Mouse (Mus musculus) cerebellum, adult 2 months (tissue): ENCODE data around the gene Fkbp2. TPM values are rescaled to one million over a fixed set of nuclear protein-coding genes. Genes with fewer than 3 reads are reported as not detected.

ENCODE experiments used
- DNase-seq, 2 experiments: peaks; one replicate each; pipeline ENCODE4 v3.0.0; 2021
- H3K27ac ChIP-seq: fragments of 200-500 bp; 2 replicates; pipeline ENCODE4 v1.5.1; 2012; ENCODE audit warnings: low read length, control low read depth, inconsistent platforms; ENCODE audit not compliant: insufficient read depth
- H3K27me3 ChIP-seq: fragments of 200-500 bp; 2 replicates; pipeline ENCODE4 v1.6.1; 2012; ENCODE audit warnings: inconsistent platforms, mild to moderate bottlenecking, low read length, moderate library complexity; ENCODE audit not compliant: control insufficient read depth, insufficient read depth
- H3K4me1 ChIP-seq: fragments of 200-500 bp; 2 replicates; pipeline ENCODE4 v1.6.1; 2011; ENCODE audit warnings: low read length; ENCODE audit not compliant: control insufficient read depth, insufficient read depth
- H3K4me3 ChIP-seq: fragments of 200-500 bp; replicated peaks from 2 replicates; pipeline ENCODE3; 2011; ENCODE audit warnings: mild to moderate bottlenecking, low read depth, low read length, control low read depth; ENCODE audit not compliant: insufficient read depth
- CTCF ChIP-seq: fragments of 200-500 bp; IDR thresholded peaks from 2 replicates; pipeline ENCODE4 v1.5.1; 2011; ENCODE audit warnings: low read depth, mild to moderate bottlenecking, control low read depth, low read length, moderate library complexity, borderline replicate concordance; ENCODE audit not compliant: insufficient read depth
- POLR2A ChIP-seq: fragments of 200-500 bp; IDR thresholded peaks from 2 replicates; pipeline ENCODE4 v1.6.1; 2011; ENCODE audit warnings: low read length, control low read depth, borderline replicate concordance; ENCODE audit not compliant: insufficient read depth
- WGBS: fragments of 180-500 bp; shearing (Covaris S2); methylation state at CpG from one replicate; pipeline ENCODE4 v1.1.7; 2018; 5-methylcytosine and 5-hydroxymethylcytosine counted together
- polyA plus RNA-seq: library from polyadenylated mRNA; depleted of rRNA; stranded (reverse); fragments of >200 nt; gene quantifications from 2 replicates; pipeline ENCODE4 v1.2.3, GENCODE M21; 2012; rRNA removed

Fkbp2 gene
- polyA plus RNA-seq, 1 experiment: 257 TPM

GRCm38 (mm10) chr19:6928080-6928479, 52.2 kb downstream of the Fkbp2 start:
- H3K4me1 ChIP-seq: no peaks in the 10 kb centered on the region; the same call in 1 of the 2 replicates

More at GRCm38 (mm10) chr19:6928080-6928479, 52.2 kb downstream of the Fkbp2 start:
- TF ChIP-seq CTCF: no peak
- no peak for TF ChIP-seq POLR2A
- no peaks in the 10 kb centered on the region; the same call in 1 of the 2 replicates for H3K27me3 ChIP-seq
- no peak for DNase-seq
- H3K27ac ChIP-seq: no peak overlapping the region
- 19% methylated on average over 9 of the region's 9 CpGs for WGBS
- no peak overlapping the region for H3K4me3 ChIP-seq

Other genes starting within 250 kb of the Fkbp2 start
- gene Rps6ka4, start 139.9 kb downstream of the Fkbp2 start, polyA plus RNA-seq: 26.3 and 28.7 TPM in 2 replicates
- 1.7 and 2.1 TPM in 2 replicates for gene Ccdc88b, start 122.3 kb downstream of the Fkbp2 start, polyA plus RNA-seq
- 122 and 124 TPM in 2 replicates for gene Trmt112, start 70.8 kb downstream of the Fkbp2 start, polyA plus RNA-seq
- 500 and 537 TPM in 2 replicates for gene Prdx5, start 70.4 kb downstream of the Fkbp2 start, polyA plus RNA-seq
- 95.3 and 103 TPM in 2 replicates for gene Esrra, start 58.7 kb downstream of the Fkbp2 start, polyA plus RNA-seq
- 2.8 and 3.2 TPM in 2 replicates for gene Catsperz, start 55.1 kb downstream of the Fkbp2 start, polyA plus RNA-seq
- 5.8 and 5.9 TPM in 2 replicates for gene Kcnk4, start 46.0 kb downstream of the Fkbp2 start, polyA plus RNA-seq
- gene Bad, start 38.6 kb downstream of the Fkbp2 start, polyA plus RNA-seq: 71.6 and 73.8 TPM in 2 replicates
- 125 and 127 TPM in 2 replicates for gene Gpr137, start 38.0 kb downstream of the Fkbp2 start, polyA plus RNA-seq
- 50.1 and 51.7 TPM in 2 replicates for gene Ppp1r14b, start 5.5 kb downstream of the Fkbp2 start, polyA plus RNA-seq
- 53.2 and 57.6 TPM in 2 replicates for gene Plcb3, start 4.0 kb downstream of the Fkbp2 start, polyA plus RNA-seq
- gene Vegfb, start 7.2 kb upstream of the Fkbp2 start, polyA plus RNA-seq: 90.4 and 100.0 TPM in 2 replicates
- 63.6 and 66.4 TPM in 2 replicates for gene Dnajc4, start 12.1 kb upstream of the Fkbp2 start, polyA plus RNA-seq
- 40.4 and 43.5 TPM in 2 replicates for gene Nudt22, start 15.6 kb upstream of the Fkbp2 start, polyA plus RNA-seq
- gene Trpt1, start 15.6 kb upstream of the Fkbp2 start, polyA plus RNA-seq: 29.6 and 31.3 TPM in 2 replicates
- 2.2 and 2.3 TPM in 2 replicates for gene Fermt3, start 39.0 kb upstream of the Fkbp2 start, polyA plus RNA-seq
- 215 and 217 TPM in 2 replicates for gene Stip1, start 59.5 kb upstream of the Fkbp2 start, polyA plus RNA-seq
- gene Macrod1, start 76.3 kb upstream of the Fkbp2 start, polyA plus RNA-seq: 30.8 and 33.8 TPM in 2 replicates
- 5.4 and 6.2 TPM in 2 replicates for gene Flrt1, start 125.2 kb upstream of the Fkbp2 start, polyA plus RNA-seq
- 234 and 248 TPM in 2 replicates for gene Otub1, start 225.8 kb upstream of the Fkbp2 start, polyA plus RNA-seq
- 1,171 and 1,228 TPM in 2 replicates for gene Cox8a, start 237.1 kb upstream of the Fkbp2 start, polyA plus RNA-seq